Mouse (Mus musculus): ENCODE measurements around the gene 5830473C10Rik. TPM values are rescaled to one million over a fixed set of nuclear protein-coding genes. Genes with fewer than 3 reads are reported as not detected.
"Not testable (repeated sequence)": the region's sequence is repeated elsewhere in the genome, so short reads cannot be mapped to it uniquely, and the experiment has no call there.

Gene 5830473C10Rik
- polyA plus RNA-seq, 1 experiment from 2014 or later = not detected

DNA sequence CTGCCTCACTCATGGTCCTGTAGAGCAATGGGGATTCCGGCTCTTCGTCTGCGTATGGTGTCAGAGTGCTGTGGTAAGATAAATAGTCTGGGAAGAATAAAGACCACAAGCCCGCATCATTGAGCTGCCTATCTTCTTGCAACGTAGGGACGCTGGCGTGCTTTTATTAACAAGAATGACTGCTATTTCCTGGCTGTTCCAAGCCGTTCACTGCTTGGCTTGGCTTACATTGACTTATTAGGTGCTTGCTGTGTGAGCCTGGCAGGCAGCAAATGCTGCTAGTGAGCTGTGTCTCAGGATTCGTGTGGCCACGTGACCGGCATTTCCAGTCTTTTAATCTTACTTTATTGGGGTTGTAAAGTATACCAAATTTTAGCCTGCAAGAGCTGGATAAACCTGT lies 48.0 kb downstream of the 5830473C10Rik start:
- Histone ChIP-seq H3K36me3 (replicated peaks) (no peaks in the 10 kb centered on the region), H3K27me3 (ENCODE audit: poor library complexity, severe bottlenecking) (no peaks in the 10 kb centered on the region), H3K9me3 (no peaks in the 10 kb centered on the region), H3K27ac (no peak overlapping the region), H3K4me3 (no peak overlapping the region), H3K4me1 (no peaks in the 10 kb centered on the region)
- DNase-seq (ENCODE audit: extremely low spot score, low spot score) = no peak
- WGBS = 83% methylated on average over 11 of the region's 11 CpGs

DNA sequence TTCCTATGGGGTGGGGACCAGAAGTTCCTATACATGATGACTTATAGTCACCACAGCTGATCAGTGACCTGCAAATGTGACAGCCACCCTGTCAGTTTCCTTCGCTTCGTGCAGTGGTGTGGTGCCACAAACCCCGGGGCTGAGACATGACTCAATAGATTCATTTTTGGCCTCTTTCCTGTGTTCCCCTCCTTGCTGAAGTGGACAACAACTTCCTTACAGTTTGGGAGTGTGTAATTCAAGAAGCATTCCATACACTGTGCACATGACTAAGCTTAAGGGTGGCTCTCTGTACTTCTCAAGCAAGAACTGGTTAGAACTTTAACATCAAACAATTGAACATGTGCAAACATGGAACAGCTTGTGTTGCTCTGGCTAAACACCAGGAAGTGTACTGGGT lies 50.5 kb downstream of the 5830473C10Rik start:
- H3K36me3 ChIP-seq (replicated peaks) = no peaks in the 10 kb centered on the region
- 84% methylated on average over 3 of the region's 3 CpGs for WGBS
- no peaks in the 10 kb centered on the region for H3K4me1 ChIP-seq
- H3K27ac ChIP-seq = no peak overlapping the region
- no peaks in the 10 kb centered on the region for H3K9me3 ChIP-seq
- no peak overlapping the region for H3K4me3 ChIP-seq
- no peak for DNase-seq (ENCODE audit: extremely low spot score, low spot score)
- no peaks in the 10 kb centered on the region for H3K27me3 ChIP-seq (ENCODE audit: poor library complexity, severe bottlenecking)

- no peak overlapping the region for H3K4me3 ChIP-seq
- WGBS = 87% methylated on average over 6 of the region's 6 CpGs
- H3K4me1 ChIP-seq = no peaks in the 10 kb centered on the region
- H3K27me3 ChIP-seq (ENCODE audit: poor library complexity, severe bottlenecking) = no peaks in the 10 kb centered on the region
- DNase-seq (ENCODE audit: extremely low spot score, low spot score) = no peak
- no peaks in the 10 kb centered on the region for H3K36me3 ChIP-seq (replicated peaks)
- no peaks in the 10 kb centered on the region for H3K9me3 ChIP-seq
- no peak overlapping the region for H3K27ac ChIP-seq
Measured at GRCm38 (mm10) chr5:90611996-90612611, 51.2 kb downstream of the 5830473C10Rik start.

DNA sequence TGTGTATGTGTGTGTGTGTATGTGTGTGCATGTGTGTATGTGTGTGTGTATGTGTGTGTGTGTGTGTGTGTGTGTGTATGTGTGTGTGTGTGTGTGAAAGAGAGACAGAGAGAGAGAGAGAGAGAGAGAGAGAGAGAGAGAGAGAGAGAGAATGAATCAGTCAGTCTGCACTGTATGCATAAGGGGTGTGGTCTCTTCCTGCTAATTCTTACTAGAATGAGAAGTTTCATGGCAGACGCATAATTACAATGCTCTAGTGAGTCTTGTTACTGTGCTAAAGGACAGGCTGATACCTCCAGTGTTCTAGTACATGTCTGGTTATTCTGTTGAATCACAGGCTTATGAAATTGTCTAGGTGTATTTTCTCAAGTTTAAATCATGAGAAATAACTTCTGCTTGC lies 51.8 kb downstream of the 5830473C10Rik start:
- H3K9me3 ChIP-seq; H3K4me1 ChIP-seq; DNase-seq (ENCODE audit: extremely low spot score, low spot score); H3K4me3 ChIP-seq; H3K27me3 ChIP-seq (ENCODE audit: poor library complexity, severe bottlenecking); H3K27ac ChIP-seq; H3K36me3 ChIP-seq (replicated peaks): not testable (repeated sequence)
- WGBS = 93% methylated on average over 1 of the region's 1 CpGs

DNA sequence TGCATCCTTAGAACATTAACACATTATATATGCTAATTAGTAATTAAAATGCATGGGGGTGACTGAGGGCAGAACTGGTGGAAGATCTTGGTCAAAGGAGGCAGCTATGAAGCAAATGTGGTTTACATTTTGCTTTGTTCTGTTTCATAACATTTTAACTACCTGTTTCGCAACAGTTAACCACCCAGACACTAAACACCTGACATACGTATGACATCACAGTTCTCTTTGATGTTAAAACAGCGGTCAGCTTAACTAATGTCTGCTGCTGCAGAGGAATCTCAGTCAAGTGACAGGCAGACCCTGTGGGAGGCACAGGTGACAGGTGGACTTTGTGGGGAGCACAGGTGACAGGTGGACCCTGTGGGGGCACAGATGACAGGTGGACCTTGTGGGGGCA lies 57.0 kb downstream of the 5830473C10Rik start:
- Histone ChIP-seq H3K27me3 (ENCODE audit: poor library complexity, severe bottlenecking) (no peaks in the 10 kb centered on the region), H3K27ac (no peak overlapping the region), H3K4me1 (no peaks in the 10 kb centered on the region), H3K36me3 (replicated peaks) (no peaks in the 10 kb centered on the region), H3K9me3 (no peaks in the 10 kb centered on the region), H3K4me3 (no peak overlapping the region)
- DNase-seq (ENCODE audit: extremely low spot score, low spot score) = no peak
- 93% methylated on average over 3 of the region's 3 CpGs for WGBS

DNA sequence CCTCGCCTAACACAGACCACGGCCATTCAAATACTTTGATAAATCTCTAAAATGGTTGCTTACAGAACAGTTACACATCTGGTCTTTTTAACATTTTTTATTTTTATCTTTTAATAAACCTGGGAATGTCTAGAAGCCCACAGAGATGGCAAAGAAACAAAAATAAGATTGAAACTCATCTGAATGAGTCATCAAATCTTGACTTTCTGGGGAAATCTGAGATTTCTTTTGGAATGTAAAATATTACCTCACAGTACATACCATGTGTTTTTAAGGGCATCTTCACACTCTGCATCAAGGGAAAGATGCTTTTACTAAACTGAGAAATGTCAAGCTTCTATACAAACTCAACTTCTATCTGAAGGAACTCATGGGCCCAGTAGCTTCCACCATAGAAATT lies 60.4 kb downstream of the 5830473C10Rik start:
- Histone ChIP-seq H3K36me3 (replicated peaks) (no peaks in the 10 kb centered on the region), H3K27ac (no peak overlapping the region), H3K4me1 (no peaks in the 10 kb centered on the region), H3K4me3 (no peak overlapping the region), H3K9me3 (no peaks in the 10 kb centered on the region), H3K27me3 (ENCODE audit: poor library complexity, severe bottlenecking) (no peaks in the 10 kb centered on the region)
- WGBS = 90% methylated on average over 2 of the region's 2 CpGs
- no peak for DNase-seq (ENCODE audit: extremely low spot score, low spot score)

DNA sequence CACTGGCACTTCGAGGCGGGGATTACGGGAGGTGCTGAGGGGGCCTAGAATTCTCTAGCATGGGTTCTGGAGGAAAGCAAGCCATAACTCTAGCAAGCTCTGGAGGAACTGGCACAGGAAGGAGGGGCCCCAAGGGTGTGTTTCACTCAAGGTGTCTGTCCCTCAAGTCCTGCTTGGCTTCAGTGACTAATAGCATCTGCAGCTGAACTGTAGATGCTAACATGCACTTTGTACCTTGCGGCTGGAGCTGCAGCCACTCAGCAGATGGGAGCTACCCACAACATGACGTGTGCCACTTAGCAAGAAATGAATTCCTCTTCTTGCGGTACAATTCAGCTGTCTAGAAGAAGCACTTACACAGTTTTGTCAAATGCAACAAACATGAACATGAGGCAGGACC lies 60.8 kb downstream of the 5830473C10Rik start:
- Histone ChIP-seq H3K4me3 (no peak overlapping the region), H3K4me1 (no peaks in the 10 kb centered on the region), H3K9me3 (no peaks in the 10 kb centered on the region), H3K27ac (no peak overlapping the region), H3K27me3 (ENCODE audit: poor library complexity, severe bottlenecking) (no peaks in the 10 kb centered on the region), H3K36me3 (replicated peaks) (no peaks in the 10 kb centered on the region)
- no peak for DNase-seq (ENCODE audit: extremely low spot score, low spot score)
- WGBS = 97% methylated on average over 6 of the region's 6 CpGs

GRCm38 (mm10) chr5:90623209-90623608 lies 62.3 kb downstream of the 5830473C10Rik start:
- no peaks in the 10 kb centered on the region for H3K36me3 ChIP-seq (replicated peaks)
- H3K27ac ChIP-seq = no peak overlapping the region
- H3K4me1 ChIP-seq = no peaks in the 10 kb centered on the region
- DNase-seq (ENCODE audit: extremely low spot score, low spot score) = no peak
- H3K4me3 ChIP-seq = no peak overlapping the region
- no peaks in the 10 kb centered on the region for H3K27me3 ChIP-seq (ENCODE audit: poor library complexity, severe bottlenecking)
- WGBS = 70% methylated on average over 2 of the region's 2 CpGs
- H3K9me3 ChIP-seq = no peaks in the 10 kb centered on the region

DNA sequence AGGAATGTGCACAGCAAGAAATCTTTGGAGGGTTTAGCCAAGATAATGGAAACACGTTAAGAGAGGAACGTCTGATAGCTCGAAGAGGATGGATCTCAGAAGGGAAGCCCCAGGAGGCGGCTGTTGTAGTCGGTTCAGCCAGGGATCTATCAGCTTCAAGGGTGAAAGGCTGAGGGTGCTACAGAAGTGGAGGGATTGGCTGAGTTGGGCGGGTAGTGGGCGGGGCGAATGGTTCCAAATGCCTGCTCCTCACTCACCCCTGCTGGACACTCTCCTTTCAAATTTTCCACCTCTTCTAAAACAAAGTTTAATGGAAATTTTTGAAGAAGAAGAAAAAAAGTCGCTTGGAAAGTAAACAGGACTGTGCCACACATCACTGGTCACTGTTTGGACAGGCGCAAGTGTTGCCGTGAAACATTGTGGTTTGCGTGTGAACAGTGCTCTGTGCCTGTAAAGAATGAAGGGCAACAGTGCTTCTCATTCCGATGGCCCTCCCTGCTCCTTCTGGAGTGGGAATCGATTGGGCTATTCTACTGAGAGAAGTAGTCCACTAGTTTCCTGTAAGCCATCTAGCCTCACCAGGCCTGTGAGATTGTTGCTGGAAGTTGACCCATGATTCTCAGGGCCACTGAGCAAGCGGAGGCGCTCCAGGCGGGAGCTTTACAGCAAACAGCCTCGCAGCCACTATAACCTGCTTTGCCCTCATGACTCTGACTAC lies 64.0 kb downstream of the 5830473C10Rik start:
- Histone ChIP-seq H3K9me3 (no peaks in the 10 kb centered on the region), H3K27me3 (ENCODE audit: poor library complexity, severe bottlenecking) (no peaks in the 10 kb centered on the region), H3K27ac (no peak overlapping the region), H3K4me3 (no peak overlapping the region), H3K36me3 (replicated peaks) (no peaks in the 10 kb centered on the region), H3K4me1 (no peaks in the 10 kb centered on the region)
- no peak for DNase-seq (ENCODE audit: extremely low spot score, low spot score)
- 83% methylated on average over 18 of the region's 18 CpGs for WGBS

GRCm38 (mm10) chr5:90627423-90627822 lies 66.5 kb downstream of the 5830473C10Rik start:
- DNase-seq (ENCODE audit: extremely low spot score, low spot score) = no peak
- Histone ChIP-seq H3K27ac (no peak overlapping the region), H3K4me1 (no peaks in the 10 kb centered on the region), H3K4me3 (no peak overlapping the region), H3K27me3 (ENCODE audit: poor library complexity, severe bottlenecking) (no peaks in the 10 kb centered on the region), H3K9me3 (no peaks in the 10 kb centered on the region), H3K36me3 (replicated peaks) (no peaks in the 10 kb centered on the region)
- WGBS = 88% methylated on average over 4 of the region's 4 CpGs

GRCm38 (mm10) chr5:90628011-90628410 lies 67.1 kb downstream of the 5830473C10Rik start:
- WGBS = 93% methylated on average over 3 of the region's 3 CpGs
- H3K27me3 ChIP-seq (ENCODE audit: poor library complexity, severe bottlenecking) = no peaks in the 10 kb centered on the region
- DNase-seq (ENCODE audit: extremely low spot score, low spot score) = no peak

GRCm38 (mm10) chr5:90628530-90628929 lies 67.6 kb downstream of the 5830473C10Rik start:
- 93% methylated on average over 1 of the region's 1 CpGs for WGBS
- Histone ChIP-seq H3K9me3 (no peaks in the 10 kb centered on the region), H3K4me1 (no peaks in the 10 kb centered on the region), H3K36me3 (replicated peaks) (no peaks in the 10 kb centered on the region), H3K27ac (no peak overlapping the region), H3K4me3 (no peak overlapping the region), H3K27me3 (ENCODE audit: poor library complexity, severe bottlenecking) (no peaks in the 10 kb centered on the region)
- DNase-seq (ENCODE audit: extremely low spot score, low spot score) = no peak

More at GRCm38 (mm10) chr5:90628011-90628410, 67.1 kb downstream of the 5830473C10Rik start:
- Histone ChIP-seq H3K4me1 (no peaks in the 10 kb centered on the region), H3K36me3 (replicated peaks) (no peaks in the 10 kb centered on the region), H3K27ac (no peak overlapping the region), H3K4me3 (no peak overlapping the region), H3K9me3 (no peaks in the 10 kb centered on the region)

- H3K9me3 ChIP-seq = no peaks in the 10 kb centered on the region
- 85% methylated on average over 7 of the region's 7 CpGs for WGBS
- H3K27ac ChIP-seq = no peak overlapping the region
- H3K27me3 ChIP-seq (ENCODE audit: poor library complexity, severe bottlenecking) = peaks cover 7% of the 10 kb centered on the region
- no peak overlapping the region for H3K4me3 ChIP-seq
- H3K4me1 ChIP-seq = no peaks in the 10 kb centered on the region
- no peak for DNase-seq (ENCODE audit: extremely low spot score, low spot score)
- no peaks in the 10 kb centered on the region for H3K36me3 ChIP-seq (replicated peaks)
Measured at GRCm38 (mm10) chr5:90634885-90635284, 74.0 kb downstream of the 5830473C10Rik start.
